Mouse (Mus musculus) 3134 (cell line): ENCODE measurements around the gene Htr1b.

Experiments used
- DNase-seq: peaks from one replicate; pipeline ENCODE4 v3.0.0-alpha.2; 2011; ENCODE audit warnings: low spot score; ENCODE audit not compliant: insufficient read length; ENCODE audit errors: extremely low read depth

Htr1b gene

DNA sequence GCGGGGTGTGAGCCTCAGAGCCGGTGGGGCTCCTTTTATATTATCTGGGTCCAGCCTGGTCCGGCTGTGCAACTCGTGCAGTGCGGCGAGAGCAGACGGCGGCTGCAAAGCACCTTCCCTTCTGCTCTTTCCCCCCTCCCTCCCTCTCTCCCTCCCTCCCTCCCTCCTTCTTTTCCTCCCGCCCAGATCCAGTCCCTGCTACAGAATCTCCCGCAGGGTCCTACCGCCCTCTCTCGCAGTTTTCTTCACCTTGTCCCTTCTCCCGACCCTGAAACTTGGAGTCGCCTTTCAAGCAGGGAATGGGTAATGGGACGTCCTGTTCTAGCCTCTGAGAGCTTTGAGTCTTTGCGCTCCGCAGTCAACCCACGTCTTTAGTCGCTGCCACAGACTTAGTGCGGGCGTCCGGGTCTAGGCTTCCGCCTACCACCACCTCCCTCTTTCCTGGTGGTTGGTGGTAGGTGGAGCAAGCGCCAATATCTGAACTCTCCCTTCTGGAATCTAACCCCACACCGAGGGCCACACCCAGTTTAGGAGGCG is at the start of gene Htr1b:
Gene Htr1b (minus strand): TSS at position 392 of the 537 bp plus-strand sequence.
- DNase-seq, result peak; percentile 67

DNA sequence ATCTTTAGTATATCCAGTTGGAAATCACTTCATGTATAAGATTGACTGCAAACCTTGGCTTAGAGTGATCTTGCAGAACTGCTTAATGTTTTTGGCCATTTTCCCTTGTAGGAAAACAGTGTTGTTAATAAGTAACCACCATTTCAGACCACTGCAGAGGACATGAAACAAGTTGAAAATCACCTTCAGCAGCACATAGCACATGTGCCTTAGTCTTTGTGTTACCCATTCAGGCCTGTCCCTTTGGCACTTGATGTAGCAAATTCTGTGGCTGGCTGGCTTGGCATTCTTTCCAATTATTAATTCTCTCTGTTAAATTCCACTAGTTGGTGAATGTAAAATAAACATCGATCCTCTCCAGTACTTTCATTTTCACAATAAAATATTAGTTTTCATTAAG is 43.1 kb upstream of the Htr1b start:
- no peak for DNase-seq

DNA sequence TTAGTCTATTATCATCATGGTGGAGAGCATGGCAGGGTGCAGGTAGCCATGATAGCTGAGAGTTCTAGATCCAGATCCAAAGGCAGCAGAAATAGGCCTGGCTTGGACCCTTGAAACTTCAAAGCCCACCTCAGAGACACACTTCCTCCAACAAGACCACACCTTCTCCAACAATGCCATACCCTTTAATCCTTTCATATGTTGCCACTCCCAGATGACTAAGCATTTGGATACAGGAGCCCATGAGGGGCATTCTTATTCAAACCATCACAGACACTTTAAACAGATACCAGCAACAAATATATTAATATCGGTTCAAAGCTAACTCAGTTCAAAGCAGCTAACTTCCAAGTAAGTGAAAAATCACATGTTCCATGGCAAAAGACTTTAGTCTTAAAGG is 3.9 kb upstream of the Htr1b start:
- DNase-seq, result no peak

DNA sequence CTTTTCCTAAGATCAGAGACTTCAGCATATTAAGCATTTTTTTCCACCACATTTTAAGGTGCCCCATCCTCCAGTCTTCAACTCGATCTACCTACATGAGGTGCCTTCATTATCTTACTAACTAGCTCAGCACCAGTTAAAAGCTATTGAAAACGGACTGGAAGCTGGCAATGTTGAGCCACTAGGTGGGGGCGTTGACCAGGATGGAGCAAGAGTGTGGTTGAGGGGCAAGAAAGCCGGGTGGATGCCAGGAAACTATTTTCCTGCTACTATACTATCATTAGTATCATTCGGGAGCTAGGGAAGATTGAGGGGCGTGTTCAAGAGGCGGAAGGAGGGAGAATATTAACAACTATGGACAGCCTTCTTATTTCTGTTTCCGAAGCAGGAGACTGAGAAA is 1.5 kb upstream of the Htr1b start:
- no peak for DNase-seq

DNA sequence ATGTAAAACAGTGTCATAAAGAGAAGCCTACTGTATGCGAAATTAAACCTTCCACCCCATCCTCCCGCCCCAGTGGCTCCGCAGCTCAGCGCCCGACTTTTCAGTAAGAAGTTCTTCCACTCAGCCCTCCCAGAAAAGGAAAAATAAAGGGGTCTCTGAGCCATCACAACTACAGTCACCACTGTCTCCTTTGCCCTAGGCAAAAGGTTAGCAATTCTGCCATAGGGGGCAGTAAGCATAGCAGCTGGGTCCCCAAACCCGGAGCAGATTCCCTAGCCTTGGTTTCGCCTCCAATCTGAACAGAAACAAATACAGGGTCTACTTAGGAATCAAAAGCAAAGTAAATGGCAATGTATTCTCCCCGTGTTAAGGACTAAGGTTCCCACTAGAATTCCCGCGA is 535 bp upstream of the Htr1b start:
- DNase-seq, result no peak

DNA sequence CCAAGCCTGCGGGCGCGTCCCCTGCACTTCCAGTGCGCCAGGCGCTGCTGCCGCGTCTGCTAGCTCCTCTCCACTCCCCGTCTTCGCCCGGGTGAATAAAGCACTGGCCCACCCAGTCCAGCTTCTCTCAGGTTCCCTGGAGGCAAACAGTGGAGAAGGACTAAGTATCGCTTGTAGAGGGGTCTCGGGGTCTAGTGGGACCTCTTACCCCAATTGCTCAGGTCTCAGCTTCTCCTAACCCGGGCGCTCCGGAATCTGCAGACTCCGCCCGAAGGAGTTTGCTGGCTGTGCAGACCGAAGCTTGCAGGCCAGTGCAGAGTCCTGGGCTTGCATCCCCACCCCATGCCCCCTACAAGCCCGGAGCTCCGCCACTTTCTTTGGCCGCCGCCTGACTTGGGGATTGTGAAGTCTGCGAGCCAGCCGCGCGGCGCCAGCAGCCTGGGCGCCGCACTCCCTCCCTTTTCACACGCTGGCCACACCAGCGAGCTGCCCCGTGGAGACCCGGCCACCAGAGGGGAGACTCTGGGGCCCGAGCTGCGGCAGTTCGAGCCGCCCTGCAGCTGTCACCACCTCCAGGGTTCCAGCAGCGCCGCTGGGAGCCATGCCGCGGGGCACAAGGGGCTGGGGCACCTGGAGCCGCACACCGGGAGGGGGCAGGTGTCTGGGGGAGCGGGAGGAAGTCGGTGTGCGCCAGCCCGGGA is 742 bp downstream of the Htr1b start:
- peak; percentile 57 for DNase-seq

DNA sequence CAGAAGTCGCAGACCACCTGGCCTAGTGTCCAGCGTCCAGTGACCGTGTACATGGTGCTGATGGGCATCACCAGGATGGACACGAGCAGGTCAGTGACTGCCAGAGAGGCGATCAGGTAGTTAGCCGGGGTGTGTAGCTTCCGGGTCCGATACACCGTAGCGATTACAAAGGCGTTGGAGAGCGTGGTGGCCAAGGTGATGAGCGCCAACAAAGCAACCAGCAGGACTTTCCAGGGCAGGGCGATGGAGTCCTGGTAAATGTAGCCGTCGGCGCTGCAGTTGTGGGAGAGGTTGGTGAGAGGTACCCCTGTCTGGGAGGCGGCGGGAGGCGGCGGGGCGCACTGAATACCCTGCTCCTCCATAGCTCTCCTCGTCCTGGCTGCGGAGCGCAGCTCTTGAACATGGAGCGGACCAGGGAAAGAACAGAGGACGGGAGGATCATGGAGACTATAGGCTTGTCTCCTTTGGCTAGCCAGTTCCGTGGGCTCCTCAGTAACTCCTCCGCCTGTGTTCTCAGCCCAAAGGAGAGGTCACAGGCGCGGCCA is 1.4 kb downstream of the Htr1b start:
- DNase-seq, result no peak

DNA sequence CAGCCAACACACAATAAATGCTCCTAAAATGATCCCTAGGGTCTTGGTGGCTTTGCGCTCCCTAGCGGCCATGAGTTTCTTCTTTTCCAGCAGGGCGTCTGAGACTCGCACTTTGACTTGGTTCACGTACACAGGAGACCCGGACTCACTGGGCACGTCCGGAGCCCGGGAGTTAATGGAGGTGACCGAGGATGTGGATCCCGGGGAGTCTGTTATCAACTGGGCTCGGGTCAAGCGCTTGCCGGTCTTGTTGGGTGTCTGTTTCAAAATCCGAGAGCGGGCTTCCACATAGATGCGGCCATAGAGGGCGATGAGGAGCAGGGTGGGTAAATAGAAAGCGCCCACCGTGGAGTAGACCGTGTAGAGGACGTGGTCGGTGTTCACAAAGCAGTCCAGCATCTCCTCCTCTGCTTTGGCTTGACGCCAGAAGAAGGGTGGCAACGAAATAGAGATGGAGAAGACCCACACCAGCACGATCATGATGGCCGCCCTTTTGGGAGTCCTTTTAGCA is 2.0 kb downstream of the Htr1b start:
- DNase-seq, result no peak

DNA sequence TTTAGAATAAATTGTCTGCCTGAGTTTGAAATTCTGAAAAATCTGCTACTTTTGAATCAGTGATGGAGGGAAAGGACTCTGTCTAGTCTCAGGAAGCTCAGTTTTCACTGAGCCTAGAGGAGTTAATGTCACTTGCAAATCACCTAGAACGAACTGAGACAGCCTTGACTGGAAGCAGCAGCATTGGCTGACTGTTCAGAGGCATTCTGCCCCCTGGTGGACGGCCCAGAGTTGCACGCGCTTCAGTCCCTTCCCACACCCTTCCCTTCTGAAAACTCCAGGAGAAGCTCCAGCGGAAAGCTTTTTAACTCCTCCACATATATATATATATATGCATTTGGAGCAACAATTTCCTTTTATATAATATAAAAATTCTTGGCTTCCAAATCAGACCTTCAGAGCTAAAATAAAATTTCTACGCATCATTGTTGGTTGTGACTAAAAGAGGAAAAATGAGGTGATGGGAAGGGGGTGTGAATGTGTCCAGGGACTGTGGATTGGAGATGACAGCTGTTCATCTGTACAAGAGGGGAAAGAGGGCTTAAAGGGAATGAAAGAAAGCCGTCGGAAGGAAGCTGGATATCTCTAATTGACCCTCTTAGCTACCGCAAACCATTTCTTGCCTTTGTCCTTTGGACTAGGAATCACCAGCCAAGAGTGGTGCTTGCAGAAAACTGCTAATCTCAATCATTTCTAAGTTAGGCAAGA is 6.6 kb downstream of the Htr1b start:
- DNase-seq, result peak; percentile 45

DNA sequence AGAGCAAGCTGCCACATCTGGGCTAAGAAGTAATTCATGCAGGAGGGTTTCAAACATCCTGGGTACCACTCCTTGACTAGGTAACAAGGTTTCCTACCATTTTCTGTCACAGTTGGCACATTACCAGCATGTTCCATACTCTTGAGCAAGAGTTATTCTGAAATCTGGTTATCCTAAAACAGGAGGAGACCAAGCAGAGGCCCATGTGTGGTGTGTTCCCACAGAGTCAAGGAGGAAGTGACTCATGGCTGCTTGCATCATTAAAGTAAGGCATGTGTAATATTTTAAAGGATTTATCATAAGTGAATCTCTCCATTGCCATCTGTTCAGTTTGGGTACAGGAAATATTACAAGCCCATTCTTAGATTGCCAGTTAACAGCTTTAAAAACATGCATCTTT is 7.7 kb downstream of the Htr1b start:
- peak; percentile 36 for DNase-seq

DNA sequence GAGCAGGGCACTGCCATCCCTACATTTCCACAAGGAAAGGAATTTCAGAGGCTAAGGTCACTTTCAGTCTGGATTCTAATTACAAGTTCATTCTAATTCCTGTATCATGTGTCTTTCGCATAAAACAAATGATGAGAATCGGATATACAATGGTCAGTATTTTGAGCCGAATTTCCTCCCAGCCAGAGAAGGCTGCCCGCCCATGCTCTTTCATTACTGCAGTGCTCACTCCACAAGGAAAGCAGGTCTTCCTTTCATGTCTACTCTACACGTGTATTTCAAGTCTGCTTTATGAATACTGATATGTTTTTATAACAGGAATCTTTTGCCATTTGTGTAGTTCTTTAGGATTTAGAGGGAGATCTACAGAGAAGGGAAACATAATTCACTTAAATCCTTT is 10.8 kb downstream of the Htr1b start:
- no peak for DNase-seq

DNA sequence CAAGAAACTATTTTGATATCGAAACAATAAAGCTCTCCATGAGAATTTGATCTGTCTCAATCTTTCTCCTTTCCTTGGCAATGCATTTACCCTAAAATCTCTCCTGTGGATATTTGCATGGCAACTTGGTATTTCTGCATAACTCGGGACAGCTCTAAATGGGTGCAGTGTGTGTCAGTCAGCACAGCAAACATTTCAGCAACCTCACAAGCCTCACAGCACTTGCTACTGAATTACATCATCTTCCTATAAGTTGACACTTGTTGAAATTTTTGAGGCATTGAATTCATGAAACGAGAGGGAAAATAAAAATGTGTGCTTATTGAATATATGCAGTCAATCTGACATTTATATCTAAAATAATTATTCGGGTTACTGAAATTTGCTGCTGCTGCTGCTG is 22.6 kb downstream of the Htr1b start:
- DNase-seq, result no peak
